Mouse (Mus musculus): ENCODE measurements at regions not wholly inside any gene's neighbourhood (a gene's known extent, or its start where the extent isn't known, plus 50 kb on each side); places are given as distances from the start of the nearest gene placed in this dataset.

- WGBS: 82% methylated on average over 4 of the region's 4 CpGs
- Histone ChIP-seq H3K27me3 (ENCODE audit: control insufficient read depth, insufficient read depth, low read length) (0 out of 2 replicates have a peak, but pooled peaks cover 3% of the 10 kb centered on the region), H3K9me3 (ENCODE audit: control insufficient read depth, low read length) (0 out of 2 replicates have a peak, but pooled peaks cover under 1% of the 10 kb centered on the region), H3K27ac (ENCODE audit: low read depth, low read length) (no peak overlapping the region), H3K4me3 (ENCODE audit: low read length) (no peak overlapping the region), H3K4me1 (ENCODE audit: control insufficient read depth, insufficient read depth, low read length) (no peaks in the 10 kb centered on the region), H3K4me2 (replicated peaks; ENCODE audit: low read depth, low read length) (no peak overlapping the region), H3K9ac (ENCODE audit: low read depth, low read length) (no peak overlapping the region), H3K36me3 (ENCODE audit: control insufficient read depth, insufficient read depth, low read length) (no peaks in the 10 kb centered on the region)
- ATAC-seq (ENCODE audit: low FRiP score, low TSS enrichment): no peak
Observed at GRCm38 (mm10) chr2:72797002-72797718, 183.1 kb downstream of the Sp3 start.

- no peaks in the 10 kb centered on the region for H3K4me1 ChIP-seq (ENCODE audit: control insufficient read depth, insufficient read depth, low read length)
- 0 out of 2 replicates have a peak, but pooled peaks cover under 1% of the 10 kb centered on the region for H3K27me3 ChIP-seq (ENCODE audit: control insufficient read depth, insufficient read depth, low read length)
- H3K36me3 ChIP-seq (ENCODE audit: control insufficient read depth, insufficient read depth, low read length): no peaks in the 10 kb centered on the region
- no peak overlapping the region for H3K9ac ChIP-seq (ENCODE audit: low read depth, low read length)
- H3K4me3 ChIP-seq (ENCODE audit: low read length): no peak overlapping the region
- peaks cover 2% of the 10 kb centered on the region; the same call in 1 of the 2 replicates for H3K9me3 ChIP-seq (ENCODE audit: control insufficient read depth, low read length)
- no peak overlapping the region for H3K27ac ChIP-seq (ENCODE audit: low read depth, low read length)
- 63% methylated on average over 7 of the region's 7 CpGs for WGBS
- no peak overlapping the region for H3K4me2 ChIP-seq (replicated peaks; ENCODE audit: low read depth, low read length)
- no peak for ATAC-seq (ENCODE audit: low FRiP score, low TSS enrichment)
Observed at GRCm38 (mm10) chr2:72800696-72801095, 179.6 kb downstream of the Sp3 start.

GRCm38 (mm10) chr2:72813282-72813974, 166.8 kb downstream of the Sp3 start:
- no peaks in the 10 kb centered on the region; the same call in 1 of the 2 replicates for H3K9me3 ChIP-seq (ENCODE audit: control insufficient read depth, low read length)
- no peak overlapping the region for H3K4me3 ChIP-seq (ENCODE audit: low read length)
- H3K27me3 ChIP-seq (ENCODE audit: control insufficient read depth, insufficient read depth, low read length): no peaks in the 10 kb centered on the region
- H3K27ac ChIP-seq (ENCODE audit: low read depth, low read length): no peak overlapping the region
- no peak overlapping the region for H3K9ac ChIP-seq (ENCODE audit: low read depth, low read length)
- H3K4me1 ChIP-seq (ENCODE audit: control insufficient read depth, insufficient read depth, low read length): no peaks in the 10 kb centered on the region
- no peak for ATAC-seq (ENCODE audit: low FRiP score, low TSS enrichment)
- H3K36me3 ChIP-seq (ENCODE audit: control insufficient read depth, insufficient read depth, low read length): no peaks in the 10 kb centered on the region
- H3K4me2 ChIP-seq (replicated peaks; ENCODE audit: low read depth, low read length): no peak overlapping the region
- WGBS: 53% methylated on average over 14 of the region's 14 CpGs

- no peaks in the 10 kb centered on the region for H3K4me1 ChIP-seq (ENCODE audit: control insufficient read depth, insufficient read depth, low read length)
- no peaks in the 10 kb centered on the region for H3K9me3 ChIP-seq (ENCODE audit: control insufficient read depth, low read length)
- no peak overlapping the region for H3K9ac ChIP-seq (ENCODE audit: low read depth, low read length)
- H3K27me3 ChIP-seq (ENCODE audit: control insufficient read depth, insufficient read depth, low read length): no peaks in the 10 kb centered on the region
- H3K27ac ChIP-seq (ENCODE audit: low read depth, low read length): no peak overlapping the region
- H3K36me3 ChIP-seq (ENCODE audit: control insufficient read depth, insufficient read depth, low read length): no peaks in the 10 kb centered on the region
- H3K4me2 ChIP-seq (replicated peaks; ENCODE audit: low read depth, low read length): no peak overlapping the region
- no peak for ATAC-seq (ENCODE audit: low FRiP score, low TSS enrichment)
- WGBS: 86% methylated on average over 4 of the region's 4 CpGs
- no peak overlapping the region for H3K4me3 ChIP-seq (ENCODE audit: low read length)
Observed at GRCm38 (mm10) chr2:72825251-72825650, 155.0 kb downstream of the Sp3 start.

GRCm38 (mm10) chr2:72829139-72829538, 151.1 kb downstream of the Sp3 start:
- 32% methylated on average over 1 of the region's 1 CpGs for WGBS
- H3K27ac ChIP-seq (ENCODE audit: low read depth, low read length): no peak overlapping the region
- H3K27me3 ChIP-seq (ENCODE audit: control insufficient read depth, insufficient read depth, low read length): no peaks in the 10 kb centered on the region

GRCm38 (mm10) chr2:72832770-72833169, 147.5 kb downstream of the Sp3 start:
- H3K4me3 ChIP-seq (ENCODE audit: low read length): no peak overlapping the region
- ATAC-seq (ENCODE audit: low FRiP score, low TSS enrichment): no peak

More at GRCm38 (mm10) chr2:72829139-72829538, 151.1 kb downstream of the Sp3 start:
- H3K36me3 ChIP-seq (ENCODE audit: control insufficient read depth, insufficient read depth, low read length): no peaks in the 10 kb centered on the region
- no peaks in the 10 kb centered on the region for H3K9me3 ChIP-seq (ENCODE audit: control insufficient read depth, low read length)
- ATAC-seq (ENCODE audit: low FRiP score, low TSS enrichment): no peak
- no peak overlapping the region for H3K4me2 ChIP-seq (replicated peaks; ENCODE audit: low read depth, low read length)
- H3K4me3 ChIP-seq (ENCODE audit: low read length): no peak overlapping the region
- no peaks in the 10 kb centered on the region for H3K4me1 ChIP-seq (ENCODE audit: control insufficient read depth, insufficient read depth, low read length)
- H3K9ac ChIP-seq (ENCODE audit: low read depth, low read length): no peak overlapping the region

GRCm38 (mm10) chr2:72838085-72838727, 142.0 kb downstream of the Sp3 start:
- Histone ChIP-seq H3K4me3 (ENCODE audit: low read length) (no peak overlapping the region), H3K27ac (ENCODE audit: low read depth, low read length) (no peak overlapping the region), H3K4me1 (ENCODE audit: control insufficient read depth, insufficient read depth, low read length) (0 out of 2 replicates have a peak, but pooled peaks cover 5% of the 10 kb centered on the region), H3K9ac (ENCODE audit: low read depth, low read length) (no peak overlapping the region), H3K4me2 (replicated peaks; ENCODE audit: low read depth, low read length) (no peak overlapping the region), H3K9me3 (ENCODE audit: control insufficient read depth, low read length) (no peaks in the 10 kb centered on the region), H3K27me3 (ENCODE audit: control insufficient read depth, insufficient read depth, low read length) (no peaks in the 10 kb centered on the region), H3K36me3 (ENCODE audit: control insufficient read depth, insufficient read depth, low read length) (no peaks in the 10 kb centered on the region)
- no peak for ATAC-seq (ENCODE audit: low FRiP score, low TSS enrichment)
- 47% methylated on average over 6 of the region's 6 CpGs for WGBS

More at GRCm38 (mm10) chr2:72832770-72833169, 147.5 kb downstream of the Sp3 start:
- Histone ChIP-seq H3K27me3 (ENCODE audit: control insufficient read depth, insufficient read depth, low read length) (no peaks in the 10 kb centered on the region), H3K4me2 (replicated peaks; ENCODE audit: low read depth, low read length) (no peak overlapping the region), H3K27ac (ENCODE audit: low read depth, low read length) (no peak overlapping the region), H3K36me3 (ENCODE audit: control insufficient read depth, insufficient read depth, low read length) (no peaks in the 10 kb centered on the region), H3K9ac (ENCODE audit: low read depth, low read length) (no peak overlapping the region), H3K9me3 (ENCODE audit: control insufficient read depth, low read length) (no peaks in the 10 kb centered on the region), H3K4me1 (ENCODE audit: control insufficient read depth, insufficient read depth, low read length) (no peaks in the 10 kb centered on the region)
- 90% methylated on average over 10 of the region's 10 CpGs for WGBS

GRCm38 (mm10) chr2:72839673-72840072, 140.6 kb downstream of the Sp3 start:
- no peaks in the 10 kb centered on the region for H3K9me3 ChIP-seq (ENCODE audit: control insufficient read depth, low read length)
- no peaks in the 10 kb centered on the region for H3K36me3 ChIP-seq (ENCODE audit: control insufficient read depth, insufficient read depth, low read length)
- no peaks in the 10 kb centered on the region for H3K27me3 ChIP-seq (ENCODE audit: control insufficient read depth, insufficient read depth, low read length)
- no peak overlapping the region for H3K27ac ChIP-seq (ENCODE audit: low read depth, low read length)
- no peak overlapping the region for H3K4me3 ChIP-seq (ENCODE audit: low read length)
- no peak for ATAC-seq (ENCODE audit: low FRiP score, low TSS enrichment)
- 0 out of 2 replicates have a peak, but pooled peaks cover 5% of the 10 kb centered on the region for H3K4me1 ChIP-seq (ENCODE audit: control insufficient read depth, insufficient read depth, low read length)
- H3K4me2 ChIP-seq (replicated peaks; ENCODE audit: low read depth, low read length): no peak overlapping the region
- 66% methylated on average over 5 of the region's 5 CpGs for WGBS
- no peak overlapping the region for H3K9ac ChIP-seq (ENCODE audit: low read depth, low read length)

Data from kidney, embryonic 14.5 days (tissue).